Mouse (Mus musculus): Measurements from ENCODE around the gene Sdc3.

Sdc3 gene

DNA sequence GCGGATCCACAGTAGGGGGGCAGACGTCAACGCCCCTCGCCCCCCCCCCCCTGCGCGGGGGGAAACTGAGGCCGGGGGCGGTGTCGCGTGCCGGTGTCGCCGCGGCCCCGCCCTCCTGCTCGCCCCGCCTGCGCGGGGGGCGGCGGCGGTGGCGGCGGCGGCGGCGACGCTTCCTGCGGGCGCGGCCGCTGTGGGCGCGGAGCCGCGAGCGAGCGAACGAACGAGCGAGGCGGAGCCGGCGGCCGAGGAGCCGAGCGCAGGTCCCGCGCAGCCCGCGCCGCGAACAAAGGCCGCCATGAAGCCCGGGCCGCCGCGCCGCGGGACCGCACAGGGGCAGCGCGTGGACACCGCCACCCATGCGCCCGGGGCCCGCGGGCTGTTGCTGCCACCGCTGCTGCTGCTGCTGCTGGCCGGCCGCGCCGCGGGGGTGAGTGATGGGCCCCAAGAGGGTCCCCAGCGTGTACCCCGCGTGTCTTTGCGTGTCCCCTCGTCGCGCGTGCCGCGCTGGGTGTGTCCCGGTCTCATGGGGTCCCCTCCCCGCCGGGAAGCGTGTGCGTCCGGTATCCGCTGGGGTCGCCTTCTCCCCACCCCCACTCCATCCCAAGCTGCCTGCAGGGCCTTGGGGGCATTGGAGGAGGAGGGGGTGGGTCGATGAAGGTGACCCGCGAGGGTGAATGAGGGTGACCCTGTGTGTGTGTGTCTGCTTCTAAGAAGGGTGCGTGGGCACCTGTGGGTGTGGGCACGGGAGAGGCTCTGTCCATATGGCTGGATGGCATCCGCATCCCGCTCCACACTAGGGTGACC, at the start of gene Sdc3:
TSS of gene Sdc3 (plus strand) at position 162 of the 804 bp plus-strand sequence.
- DNase-seq (ENCODE audit: low read depth, low spot score) = peak; percentile 57

DNA sequence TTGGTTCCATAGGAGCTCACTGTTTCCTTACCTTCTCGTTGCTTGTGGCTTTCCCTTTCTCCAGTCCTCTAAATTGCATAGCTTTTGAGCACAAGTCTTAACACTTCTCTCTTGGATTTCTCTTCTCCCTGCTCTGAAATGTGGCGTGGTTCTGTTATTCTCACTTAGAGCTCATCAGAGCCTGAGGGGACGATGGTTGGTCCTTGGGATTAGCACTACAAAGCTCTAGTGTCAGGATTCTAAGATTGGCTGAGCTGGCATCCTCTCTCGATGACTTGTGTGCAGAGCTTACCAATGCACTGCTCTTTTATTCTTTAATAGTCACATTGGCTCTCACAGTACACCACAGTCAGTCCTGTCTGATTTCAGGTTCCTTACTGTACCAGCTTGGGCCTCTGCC, 48.3 kb upstream of the Sdc3 start:
- DNase-seq (ENCODE audit: low read depth, low spot score) = no peak

DNA sequence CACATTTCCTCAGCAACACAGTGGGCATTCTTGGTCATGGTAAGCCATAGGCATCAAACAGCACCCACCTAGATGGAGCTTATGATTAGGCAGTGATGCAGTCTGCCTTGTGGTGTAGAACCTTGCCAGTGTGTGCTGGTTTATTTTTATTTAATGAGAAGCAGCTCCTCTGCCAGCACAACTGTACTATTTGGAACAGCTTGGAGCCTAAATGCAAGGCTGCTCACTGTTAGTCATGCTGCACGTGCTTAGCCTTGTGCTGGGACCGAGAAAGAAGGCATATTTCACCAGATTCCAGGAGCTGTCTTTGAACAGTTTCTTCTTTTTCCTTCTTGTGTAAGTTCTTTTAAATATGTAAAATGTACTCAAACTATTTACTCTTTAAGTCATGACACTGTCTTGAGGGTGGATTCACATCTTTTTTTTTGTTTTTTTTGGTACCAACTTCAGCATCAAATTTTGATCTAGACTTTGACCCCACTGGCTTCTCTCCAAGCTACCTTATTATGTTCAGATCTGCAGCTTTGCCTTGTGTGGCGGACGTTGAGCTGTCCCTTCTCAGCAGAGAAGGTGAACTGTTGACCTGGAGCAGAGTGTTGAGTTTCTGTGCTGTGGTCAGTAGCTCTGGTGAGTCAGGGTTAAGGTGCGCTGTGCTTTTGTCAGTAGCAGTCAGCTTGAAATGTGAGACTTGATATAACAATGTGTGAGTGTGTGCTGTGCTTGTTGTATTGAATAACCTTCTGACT, 46.6 kb upstream of the Sdc3 start:
- DNase-seq (ENCODE audit: low read depth, low spot score) = no peak

DNA sequence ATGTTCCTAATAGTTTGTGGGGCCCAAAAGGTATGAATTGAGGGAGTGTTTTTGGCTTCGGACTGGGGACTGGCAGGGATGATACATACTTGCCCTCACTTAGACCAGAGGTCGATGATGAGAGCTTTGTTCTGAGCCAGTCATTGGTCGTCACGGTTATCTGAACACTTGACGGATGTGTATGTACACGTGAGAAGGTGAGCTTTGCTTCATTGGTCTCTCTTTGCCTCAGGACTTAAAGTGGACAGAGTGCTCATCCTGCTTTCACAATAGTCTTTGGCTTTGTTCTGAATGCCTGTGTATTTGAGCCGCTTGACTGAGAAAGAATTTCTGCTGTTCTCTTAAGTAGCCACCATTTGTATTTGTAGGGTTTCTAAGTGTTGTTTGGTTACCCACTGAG, 42.8 kb upstream of the Sdc3 start:
- DNase-seq (ENCODE audit: low read depth, low spot score) = no peak

DNA sequence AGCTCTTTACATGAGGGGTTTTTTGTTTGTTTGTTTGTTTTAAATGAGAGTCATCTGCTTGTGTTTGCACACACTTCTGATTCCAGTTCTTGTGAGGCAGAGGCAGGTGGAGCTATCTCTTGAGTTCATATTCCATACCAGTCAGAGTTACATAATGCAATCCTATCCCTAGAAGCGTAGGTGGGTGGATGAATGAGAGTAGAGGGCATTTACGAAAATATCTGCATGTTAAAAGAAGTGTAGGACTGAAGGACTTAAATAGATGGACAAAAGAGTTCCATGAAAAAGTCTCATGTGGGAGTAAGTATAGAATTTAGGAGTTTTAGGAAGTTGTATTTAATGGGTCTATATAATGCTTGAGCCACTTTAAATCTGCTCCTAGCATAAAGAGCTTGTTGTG, 40.4 kb upstream of the Sdc3 start:
- no peak for DNase-seq (ENCODE audit: low read depth, low spot score)

DNA sequence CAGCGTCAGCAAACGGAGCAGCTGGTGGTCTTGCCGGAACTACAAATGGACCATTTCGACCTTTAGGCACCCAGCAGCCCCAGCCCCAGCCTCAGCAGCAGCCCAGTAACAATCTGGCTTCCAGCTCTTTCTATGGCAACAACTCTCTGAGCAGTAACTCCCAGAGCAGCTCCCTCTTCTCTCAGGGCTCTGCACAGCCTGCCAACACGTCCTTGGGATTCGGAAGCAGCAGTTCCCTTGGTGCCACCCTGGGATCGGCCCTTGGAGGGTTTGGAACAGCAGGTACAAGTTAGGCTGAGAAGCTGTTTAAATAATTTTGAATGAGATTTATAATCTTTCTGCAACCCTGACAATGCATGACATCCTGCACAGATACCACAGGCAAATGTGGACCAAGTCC, 39.7 kb upstream of the Sdc3 start:
- no peak for DNase-seq (ENCODE audit: low read depth, low spot score)

DNA sequence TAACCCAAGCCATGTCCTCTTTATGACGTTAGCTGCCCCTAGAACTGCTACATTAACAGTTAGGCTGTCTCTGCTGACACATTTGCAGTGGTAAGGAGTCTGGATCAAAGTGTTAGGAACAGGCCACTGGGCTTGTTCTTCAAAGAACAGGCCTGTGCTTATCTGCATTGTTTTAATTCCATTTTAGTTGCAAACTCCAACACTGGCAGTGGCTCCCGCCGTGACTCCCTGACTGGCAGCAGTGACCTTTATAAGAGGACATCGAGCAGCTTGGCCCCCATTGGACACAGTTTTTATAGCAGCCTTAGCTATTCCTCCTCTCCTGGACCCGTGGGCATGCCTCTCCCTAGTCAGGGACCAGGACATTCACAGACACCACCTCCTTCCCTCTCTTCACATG, 38.6 kb upstream of the Sdc3 start:
- no peak for DNase-seq (ENCODE audit: low read depth, low spot score)

DNA sequence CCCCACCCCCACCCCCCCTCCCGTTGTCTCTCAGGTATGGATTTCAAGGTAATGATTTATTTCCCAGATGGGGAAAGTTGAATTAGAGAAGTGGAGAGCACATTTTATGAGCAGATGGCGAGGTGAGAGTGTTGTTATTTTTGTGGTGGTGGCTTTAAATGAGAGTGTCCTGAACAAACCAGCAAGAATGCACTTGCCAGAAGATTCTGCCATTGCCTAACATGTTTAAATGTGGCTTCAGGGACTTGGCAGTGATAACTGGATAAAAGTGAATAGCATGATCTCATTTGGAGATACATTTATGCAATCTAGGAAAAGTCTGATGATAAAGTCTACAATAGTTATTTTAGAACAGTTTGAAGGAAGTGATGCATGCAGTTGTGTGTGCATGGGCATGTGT, 37.6 kb upstream of the Sdc3 start:
- no peak for DNase-seq (ENCODE audit: low read depth, low spot score)

DNA sequence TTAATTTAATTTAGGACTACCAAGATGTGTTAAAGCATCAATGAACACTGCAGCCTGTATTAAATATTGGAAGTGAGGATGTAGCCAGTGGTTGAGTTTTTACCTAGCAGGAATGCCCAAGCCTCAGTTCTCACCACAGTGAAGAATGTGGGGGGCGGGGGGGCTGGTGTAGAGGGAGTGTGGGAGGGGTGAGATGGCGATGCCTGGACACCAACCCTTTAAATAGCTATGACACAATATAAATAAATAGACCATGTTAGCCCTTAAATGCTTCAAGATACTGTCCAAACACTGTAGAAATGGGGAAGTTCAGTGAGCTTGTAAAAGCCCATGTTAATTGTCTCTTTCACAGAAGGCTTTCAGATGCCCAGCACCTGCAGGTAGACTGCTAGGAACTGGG, 32.5 kb upstream of the Sdc3 start:
- DNase-seq (ENCODE audit: low read depth, low spot score) = no peak

DNA sequence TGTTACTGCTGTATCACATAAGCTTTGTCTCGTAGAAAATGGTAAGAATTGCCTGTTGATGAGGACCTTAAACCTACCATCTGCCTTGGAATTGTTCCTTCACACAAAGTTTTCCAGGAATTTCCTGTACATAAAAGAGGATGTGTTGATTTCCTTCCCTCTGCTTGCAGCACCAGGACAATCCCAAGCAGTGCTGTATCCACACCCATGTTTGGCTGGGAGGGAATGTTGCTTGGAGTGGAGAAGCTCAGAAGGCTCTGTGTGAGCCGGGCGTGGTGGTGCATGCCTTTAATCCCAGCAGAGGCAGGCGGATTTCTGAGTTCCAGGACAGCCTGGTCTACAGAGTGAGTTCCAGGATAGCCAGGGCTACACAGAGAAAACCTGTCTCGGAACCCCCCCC, 30.5 kb upstream of the Sdc3 start:
- DNase-seq (ENCODE audit: low read depth, low spot score) = no peak

DNA sequence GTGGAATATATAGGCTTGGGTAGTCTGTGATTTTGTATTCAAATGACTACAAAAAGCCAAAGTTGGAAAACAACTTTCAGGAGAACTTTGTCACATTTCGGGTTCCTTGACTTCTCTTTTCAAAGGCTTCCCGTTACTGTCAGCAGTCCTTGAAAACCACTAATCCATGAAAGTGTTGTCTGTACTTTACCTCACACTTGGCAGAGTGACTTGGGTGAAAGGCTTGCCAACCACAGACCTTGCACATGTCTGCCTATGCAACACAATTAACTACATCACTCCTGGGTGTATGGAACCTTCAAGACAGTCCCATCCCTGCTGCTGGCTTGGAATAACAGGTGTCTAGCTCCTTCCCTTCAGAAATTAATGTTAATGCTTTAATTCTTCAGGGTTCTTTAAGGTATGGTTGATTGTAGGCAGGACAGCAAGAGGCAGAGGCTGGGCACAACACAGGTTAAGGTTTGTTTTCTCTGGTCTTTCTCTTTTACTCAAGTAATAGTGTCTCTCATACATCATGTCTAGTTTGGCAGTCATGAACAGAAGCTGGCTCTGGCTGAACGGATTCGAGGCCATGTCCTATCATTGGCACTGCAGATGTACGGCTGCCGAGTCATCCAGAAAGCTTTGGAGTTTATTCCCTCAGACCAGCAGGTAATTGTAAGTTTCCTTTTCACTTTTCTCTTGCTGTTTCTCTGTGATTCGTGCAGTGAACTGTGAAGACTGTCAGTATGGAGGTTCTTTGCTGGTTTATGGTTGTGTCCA, 26.8 kb upstream of the Sdc3 start:
- DNase-seq (ENCODE audit: low read depth, low spot score) = no peak

DNA sequence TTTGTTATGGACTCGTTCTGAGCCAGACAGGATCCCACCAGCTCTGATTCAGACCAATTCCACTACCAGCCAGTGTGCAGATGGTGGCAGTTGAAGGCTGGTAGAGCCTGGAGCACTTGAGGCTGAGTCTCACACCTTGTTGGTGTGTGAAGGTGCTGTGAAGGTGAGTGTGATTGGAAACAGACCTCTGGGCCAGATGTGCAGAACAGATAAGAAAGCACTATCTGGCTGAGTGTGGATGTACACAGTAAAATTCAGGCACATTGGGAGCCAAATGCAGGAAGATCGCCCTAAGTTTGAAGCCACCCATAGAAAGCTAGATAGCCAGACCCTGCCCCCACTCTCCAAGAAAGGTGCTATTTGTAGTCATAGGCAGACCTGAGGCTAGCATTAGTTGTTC, 25.9 kb upstream of the Sdc3 start:
- no peak for DNase-seq (ENCODE audit: low read depth, low spot score)

DNA sequence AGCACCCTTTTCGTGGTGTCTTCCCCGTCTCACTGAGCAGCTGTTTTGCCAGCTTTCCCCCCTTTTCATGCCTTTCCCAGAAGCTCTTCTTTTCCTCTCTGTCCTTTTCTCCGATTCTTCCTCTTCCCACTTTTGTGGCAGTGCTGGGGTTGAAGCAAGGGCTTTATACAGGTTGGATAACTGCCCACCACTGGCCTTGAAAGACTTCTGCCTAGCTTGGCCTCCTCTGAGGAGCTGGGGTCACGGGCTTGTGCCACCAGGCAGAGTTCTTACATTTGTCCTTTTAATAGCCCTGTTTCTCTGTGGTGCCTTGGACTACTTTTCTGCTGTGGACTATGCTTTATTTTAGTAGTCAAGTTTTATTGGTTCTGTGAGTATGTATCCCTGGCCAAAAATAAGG, 25.4 kb upstream of the Sdc3 start:
- no peak for DNase-seq (ENCODE audit: low read depth, low spot score)

DNA sequence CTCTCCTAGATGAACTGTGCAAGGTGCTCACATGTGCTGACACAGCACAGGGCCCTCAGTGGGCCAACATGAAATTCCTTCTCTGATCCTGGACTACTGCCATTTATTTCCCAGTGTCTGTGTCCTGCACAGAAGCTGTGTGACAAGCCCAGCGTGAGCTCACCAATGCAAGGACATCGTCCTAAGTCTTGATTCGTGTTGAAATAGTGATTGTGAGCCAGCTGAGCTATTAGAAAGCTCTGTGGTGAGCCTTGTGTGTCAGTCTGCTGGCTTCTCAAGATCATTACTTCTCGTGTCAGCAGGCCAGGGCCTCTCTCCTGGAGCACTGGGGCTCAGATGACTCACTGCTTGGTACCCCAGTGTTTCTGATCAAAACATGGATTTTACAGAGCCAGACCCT, 18.4 kb upstream of the Sdc3 start:
- no peak for DNase-seq (ENCODE audit: low read depth, low spot score)

DNA sequence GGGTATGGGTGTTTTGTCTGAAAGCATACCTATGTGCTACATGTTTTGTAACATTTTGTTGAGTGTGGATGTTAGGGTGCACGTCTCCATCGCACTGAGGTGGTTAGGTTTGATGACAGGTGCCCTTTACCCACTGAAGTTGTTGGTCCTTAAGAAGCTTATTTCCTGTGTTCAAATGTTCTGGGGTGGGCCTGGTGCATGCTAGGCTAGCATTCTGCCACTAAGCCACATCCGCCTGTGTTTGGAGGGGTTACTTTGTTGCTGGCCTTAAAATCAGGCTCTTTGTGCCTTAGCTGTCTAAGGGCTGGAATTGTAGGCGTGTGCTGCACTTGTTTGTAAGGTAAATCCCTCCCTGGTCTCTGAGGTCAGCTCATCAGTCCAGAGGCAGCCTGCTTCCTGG, 17.5 kb upstream of the Sdc3 start:
- peak; percentile 66 for DNase-seq (ENCODE audit: low read depth, low spot score)

DNA sequence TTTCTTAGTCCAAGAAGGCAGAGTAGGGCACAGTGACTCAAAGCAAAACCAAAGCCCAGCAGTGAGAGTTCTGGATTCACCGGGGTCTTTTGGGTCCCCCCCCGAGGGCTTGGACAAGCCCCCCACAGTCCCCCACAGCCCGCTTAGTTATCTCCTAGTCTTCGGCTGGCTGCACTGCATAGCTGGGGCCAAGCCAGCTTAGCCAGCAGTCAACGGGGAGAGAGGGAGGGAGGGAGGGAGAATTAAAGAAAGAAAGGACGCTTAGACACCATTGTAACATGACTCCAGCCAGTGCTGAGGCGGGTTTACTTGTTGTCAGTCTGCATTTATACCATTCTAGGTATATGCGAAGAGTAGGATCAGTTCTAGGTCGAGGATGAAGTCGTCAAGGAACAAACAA, 14.7 kb upstream of the Sdc3 start:
- DNase-seq (ENCODE audit: low read depth, low spot score) = no peak

DNA sequence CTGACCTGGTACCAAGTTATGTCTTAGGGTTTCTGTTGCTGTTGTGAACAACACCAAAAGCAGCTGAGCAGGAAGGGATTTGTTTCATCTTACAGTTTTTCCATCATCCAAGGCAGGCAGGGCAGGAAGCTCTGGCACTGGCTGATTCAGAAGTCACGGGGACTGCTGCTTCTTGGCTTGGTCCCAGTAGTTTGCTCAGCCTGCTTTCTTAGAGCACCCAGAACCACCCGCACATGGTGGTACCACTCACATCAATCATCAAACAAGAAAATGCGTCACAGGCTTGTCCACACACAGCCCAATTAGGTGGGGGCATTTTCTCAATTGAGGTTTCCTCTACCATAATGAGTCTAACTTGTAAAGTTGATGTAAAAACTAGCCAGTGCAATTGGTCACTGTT, 13.3 kb upstream of the Sdc3 start:
- no peak for DNase-seq (ENCODE audit: low read depth, low spot score)

DNA sequence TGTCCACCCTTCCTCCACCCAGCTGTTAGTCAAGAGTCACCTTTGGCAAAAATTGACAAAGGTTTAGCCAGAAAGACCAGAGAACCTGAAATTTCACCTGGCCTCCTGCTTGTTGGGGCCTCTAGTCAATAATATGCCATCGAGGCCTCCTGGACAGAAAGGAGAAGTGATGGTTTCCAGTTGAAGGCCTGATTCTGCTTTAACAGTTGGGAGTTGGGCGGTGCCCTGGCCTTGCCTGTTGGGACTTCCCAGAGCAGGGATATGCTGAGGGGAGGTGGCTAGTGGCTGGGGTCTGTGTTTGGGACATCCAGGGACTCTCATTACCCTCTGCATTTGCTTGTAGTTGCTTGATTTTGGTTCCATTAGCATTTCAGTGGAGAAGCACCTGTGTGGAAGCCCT, 9.8 kb upstream of the Sdc3 start:
- DNase-seq (ENCODE audit: low read depth, low spot score) = no peak

DNA sequence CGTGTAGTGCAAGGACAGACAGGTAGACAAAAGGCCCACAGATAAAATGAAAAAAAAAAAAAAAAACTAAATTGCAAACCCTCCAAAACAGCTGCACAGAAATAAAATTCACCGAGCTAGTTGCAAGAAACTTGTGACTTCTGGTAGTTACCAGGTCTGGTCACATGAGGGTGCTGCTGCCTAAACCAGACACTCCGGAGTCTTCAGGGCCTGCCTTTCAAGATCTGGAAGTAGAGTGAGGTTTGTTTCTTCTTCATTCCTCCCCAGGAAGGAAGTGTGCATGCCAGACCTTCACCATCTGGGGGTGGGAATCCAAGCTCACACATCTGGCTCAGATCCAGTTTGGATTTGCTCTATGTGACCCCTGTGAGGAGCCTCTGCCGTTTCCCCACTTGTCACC, 7.6 kb upstream of the Sdc3 start:
- DNase-seq (ENCODE audit: low read depth, low spot score) = peak; percentile 63

DNA sequence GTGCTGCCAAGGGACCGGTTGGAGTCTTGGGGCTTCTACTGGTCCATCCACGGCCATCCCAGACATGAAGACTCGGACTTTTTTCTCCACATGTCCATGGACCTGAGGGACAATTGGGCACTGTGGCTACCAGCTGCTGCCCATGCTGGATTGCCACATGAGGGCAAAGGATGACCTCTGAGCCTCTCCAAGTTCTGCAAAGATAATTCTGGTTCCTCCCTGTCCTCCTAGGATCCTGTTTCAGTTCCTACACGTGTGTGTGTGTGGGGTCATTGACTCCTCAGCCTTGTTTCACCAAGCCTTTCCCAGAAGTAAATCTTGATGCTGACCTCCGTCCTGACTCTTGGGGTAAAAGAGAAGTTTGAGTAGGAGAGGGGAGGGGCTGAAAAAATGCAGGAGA, 4.8 kb upstream of the Sdc3 start:
- DNase-seq (ENCODE audit: low read depth, low spot score) = no peak

DNA sequence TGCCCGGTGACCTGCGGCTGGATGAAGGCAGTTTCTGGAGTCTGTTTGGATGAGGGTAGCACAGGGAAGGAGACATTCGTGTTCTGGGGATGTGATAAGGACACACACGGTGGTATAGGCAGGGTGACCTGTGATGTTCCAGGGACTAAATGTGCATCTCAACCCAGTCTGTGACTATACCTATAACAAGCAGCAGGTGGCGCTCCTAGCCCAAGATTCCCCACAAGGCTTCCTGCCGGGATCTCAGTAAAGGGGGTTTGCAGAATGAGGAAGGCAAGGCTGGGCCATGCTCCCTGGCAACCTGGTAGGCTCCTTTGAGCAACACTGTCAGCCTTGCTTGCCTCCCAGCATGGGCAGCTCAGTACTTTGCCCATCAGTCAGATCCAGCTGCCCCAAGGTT, 2.2 kb upstream of the Sdc3 start:
- DNase-seq (ENCODE audit: low read depth, low spot score) = peak; percentile 70

DNA sequence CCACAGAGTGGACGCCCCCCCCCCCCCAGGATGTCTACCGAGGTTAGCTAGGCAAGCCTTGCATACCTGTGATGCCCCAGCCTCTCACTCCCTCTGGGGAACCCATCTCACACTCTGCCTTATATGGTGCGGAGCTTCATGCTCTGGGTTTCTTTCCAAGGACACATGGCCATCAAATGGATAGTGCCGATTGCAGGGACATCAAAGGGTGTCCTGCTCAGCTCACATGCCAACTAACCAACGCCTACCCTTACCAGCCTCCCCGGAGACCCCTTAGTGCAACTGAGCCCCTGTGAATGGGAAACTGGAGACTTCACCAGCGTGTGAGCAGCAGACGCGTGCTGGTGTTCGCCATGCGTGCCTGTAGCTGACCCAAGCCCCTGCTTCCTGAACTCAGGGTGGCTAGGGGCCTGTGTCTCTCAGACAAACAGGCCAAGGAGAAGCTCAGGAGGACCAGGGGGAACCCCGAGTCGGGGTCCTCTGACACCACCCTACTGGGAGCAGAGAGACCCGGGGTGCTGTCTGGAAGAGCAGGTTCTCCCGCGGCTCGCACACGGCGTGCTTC, 444 bp upstream of the Sdc3 start:
- DNase-seq (ENCODE audit: low read depth, low spot score) = peak; percentile 25

Measured in CD4-positive helper T cell, adult 2 months (primary cell).